Mouse (Mus musculus) liver, postnatal 0 days (tissue): ENCODE data around the gene Cox6a1. TPM values are rescaled to one million over a fixed set of nuclear protein-coding genes. Genes with fewer than 3 reads are reported as not detected.

Experiments used
- ATAC-seq: fragments of 200-750 bp; cut with Nextera tagmentation; 2 replicates; pipeline ENCODE4 v1.8.0; 2017; ENCODE audit warnings: mild to moderate bottlenecking, moderate library complexity
- DNase-seq: peaks from one replicate; pipeline ENCODE4 v3.0.0-alpha.2; 2016
- H3K27ac ChIP-seq: fragments of 300-500 bp; sonication (generic); 2 replicates; pipeline ENCODE4 v1.5.1; 2014; ENCODE audit warnings: antibody characterized with exemption, moderate library complexity, mild to moderate bottlenecking, low read depth
- H3K27me3 ChIP-seq: fragments of 300-500 bp; sonication (generic); 2 replicates; pipeline ENCODE4 v1.6.1; 2014; ENCODE audit warnings: low read length, control low read depth, mixed read lengths; ENCODE audit not compliant: insufficient read depth
- H3K36me3 ChIP-seq: fragments of 300-500 bp; sonication (generic); replicated peaks from 2 replicates; pipeline ENCODE4 v1.6.1; 2014; ENCODE audit warnings: mild to moderate bottlenecking, control low read depth, low read length, moderate library complexity, mixed read lengths; ENCODE audit not compliant: insufficient read depth
- H3K4me1 ChIP-seq: fragments of 300-500 bp; sonication (generic); 2 replicates; pipeline ENCODE4 v1.6.1; 2014; ENCODE audit warnings: antibody characterized with exemption, mild to moderate bottlenecking, control low read depth; ENCODE audit not compliant: insufficient read depth
- H3K4me2 ChIP-seq: fragments of 300-500 bp; sonication (generic); 2 replicates; pipeline ENCODE4 v1.6.1; 2014; ENCODE audit warnings: low read depth, mild to moderate bottlenecking, low read length, moderate library complexity, mixed read lengths
- H3K4me3 ChIP-seq: fragments of 300-500 bp; sonication (generic); 2 replicates; pipeline ENCODE4 v1.5.1; 2014; ENCODE audit warnings: low read depth, low read length
- H3K9ac ChIP-seq: fragments of 300-500 bp; sonication (generic); replicated peaks from 2 replicates; pipeline ENCODE4 v1.6.1; 2014; ENCODE audit warnings: mild to moderate bottlenecking, moderate library complexity
- H3K9me3 ChIP-seq: fragments of 300-500 bp; sonication (generic); 2 replicates; pipeline ENCODE4 v1.6.1; 2016; ENCODE audit warnings: mild to moderate bottlenecking, control low read depth, low read length, mixed read lengths
- CTCF ChIP-seq: sonication (generic); IDR thresholded peaks from 2 replicates; pipeline ENCODE4 v1.5.1; 2016; ENCODE audit warnings: antibody characterized with exemption, low read depth
- EP300 ChIP-seq: IDR thresholded peaks from 2 replicates; pipeline ENCODE4 v1.6.1; 2016; ENCODE audit warnings: antibody characterized with exemption, low read depth, mild to moderate bottlenecking
- WGBS: fragments of 180-500 bp; shearing (Covaris S2); extraction: QIAGEN DNeasy Blood & Tissue Kit; methylation state at CpG from one replicate; pipeline ENCODE4 v1.1.7; 2014; ENCODE audit not compliant: insufficient replicate concordance; 5-methylcytosine and 5-hydroxymethylcytosine counted together
- polyA plus RNA-seq: library from polyadenylated mRNA; unstranded; fragments of >200 nt; fragmentation: Nextera tagmentation; extraction: Ambion mirVana; gene quantifications from 2 replicates; pipeline ENCODE4 v1.2.1, GENCODE M21; 2015

Cox6a1 gene
- 936 and 952 TPM in 2 replicates for polyA plus RNA-seq

DNA sequence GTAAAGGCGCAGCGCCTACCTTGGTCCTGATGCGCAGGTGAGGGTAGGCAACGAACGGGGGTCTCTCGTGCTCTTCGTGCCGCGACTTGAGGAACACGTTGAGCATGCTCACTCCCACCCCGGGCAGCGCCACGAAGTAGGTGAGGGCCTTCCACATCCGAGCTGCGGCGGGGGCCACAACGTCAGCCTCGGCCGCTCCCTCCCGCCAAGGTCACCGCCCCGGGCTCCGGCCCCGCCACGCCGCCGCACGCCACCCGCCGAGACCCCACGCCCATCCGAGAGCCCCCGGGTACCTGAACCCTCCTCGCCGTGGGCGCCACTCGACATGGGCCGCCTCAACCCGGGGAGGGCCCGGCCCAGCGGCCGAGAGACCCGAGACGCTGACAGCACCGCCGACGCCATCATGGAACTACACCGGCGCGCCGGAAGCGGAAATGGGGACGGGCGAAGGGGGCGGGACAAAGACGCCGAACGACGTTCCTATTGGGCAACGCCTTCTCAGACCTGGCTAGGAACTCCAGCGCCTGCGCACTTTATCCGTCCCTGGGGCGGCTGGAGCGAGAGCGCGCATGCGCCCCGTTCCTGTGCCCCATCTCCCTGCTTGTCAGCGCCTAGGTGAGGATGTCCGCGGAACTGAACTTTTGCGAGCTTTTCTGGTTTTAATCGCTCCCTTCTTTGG lies at the start of gene Cox6a1:
Cox6a1 (minus strand) TSS at position 436 of the 679 bp plus-strand sequence.
- peak within 1 kb of the TSS; percentile 89 for H3K4me2 ChIP-seq
- peak within 1 kb of the TSS; percentile 87 for H3K9ac ChIP-seq
- 0 out of 2 replicates have a peak, but pooled peaks cover 2% of the 10 kb centered on the region for H3K9me3 ChIP-seq
- peak within 1 kb of the TSS; percentile 76 for H3K27ac ChIP-seq
- peak within 1 kb of the TSS; percentile 91 for H3K4me3 ChIP-seq
- no peaks in the 10 kb centered on the region for H3K27me3 ChIP-seq
- H3K36me3 ChIP-seq: peaks cover 23% of the 10 kb centered on the region
- WGBS: under 1% methylated on average over 61 of the region's 74 CpGs
- ATAC-seq: peak; percentile 93
- peak; percentile 99 for DNase-seq
- TF ChIP-seq EP300: no peak
- peak; percentile 39 for TF ChIP-seq CTCF
- peaks cover 16% of the 10 kb centered on the region for H3K4me1 ChIP-seq

DNA sequence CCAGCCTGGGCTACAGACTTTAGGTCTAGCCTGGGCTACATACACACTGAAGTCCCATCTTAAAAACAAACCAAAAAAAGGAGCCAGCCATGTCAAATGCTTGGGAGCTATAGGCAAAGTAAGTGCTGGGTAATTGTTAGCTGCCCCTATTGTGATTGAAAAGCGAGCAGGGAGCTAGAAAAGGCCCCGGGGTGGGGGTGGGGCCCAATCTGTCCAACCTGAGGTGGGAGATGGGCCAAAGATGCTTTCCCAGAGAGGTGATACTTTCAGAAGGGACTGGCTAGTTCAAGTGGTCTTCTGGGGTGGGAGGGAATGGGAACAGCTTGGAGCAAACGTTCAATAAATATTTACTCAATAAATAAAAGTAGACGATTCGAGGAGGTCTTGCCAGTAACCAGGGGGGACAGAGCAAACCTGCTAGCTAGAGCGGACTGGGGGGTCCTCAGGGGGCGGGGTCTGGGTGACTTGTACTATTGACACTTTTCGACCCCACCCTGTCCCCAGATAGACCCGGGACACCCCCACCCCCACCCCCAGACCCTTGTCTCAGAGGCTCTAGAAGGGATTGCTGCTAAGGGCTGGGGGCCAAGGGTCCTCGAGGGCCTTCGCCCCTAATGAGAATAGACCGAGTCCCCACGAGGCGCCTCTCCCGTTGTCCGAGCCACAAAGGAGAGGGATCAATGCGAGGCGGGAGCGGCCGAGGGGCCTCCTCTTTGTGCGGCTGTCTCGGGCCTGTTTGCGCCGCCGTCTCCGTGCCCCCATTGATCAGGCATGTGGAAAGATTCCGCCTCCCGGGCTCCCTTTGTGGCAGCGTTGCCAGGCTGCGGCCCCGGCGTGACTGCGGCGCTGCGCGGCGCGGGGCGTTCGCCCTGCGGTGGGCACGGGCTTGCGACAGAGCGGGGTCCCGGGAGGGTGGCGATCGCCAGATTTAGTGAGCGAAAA lies 49.3 kb upstream of the Cox6a1 start:
- Histone ChIP-seq H3K4me3 (peak overlapping the region; percentile 22), H3K36me3 (no peaks in the 10 kb centered on the region), H3K9ac (no peak overlapping the region), H3K27ac (no peak overlapping the region), H3K4me2 (peak overlapping the region; percentile 61), H3K4me1 (no peaks in the 10 kb centered on the region), H3K27me3 (peaks cover 37% of the 10 kb centered on the region), H3K9me3 (no peaks in the 10 kb centered on the region)
- DNase-seq: no peak
- no peak for ATAC-seq
- 5% methylated on average over 48 of the region's 48 CpGs for WGBS
- TF ChIP-seq EP300: no peak
- TF ChIP-seq CTCF: no peak

DNA sequence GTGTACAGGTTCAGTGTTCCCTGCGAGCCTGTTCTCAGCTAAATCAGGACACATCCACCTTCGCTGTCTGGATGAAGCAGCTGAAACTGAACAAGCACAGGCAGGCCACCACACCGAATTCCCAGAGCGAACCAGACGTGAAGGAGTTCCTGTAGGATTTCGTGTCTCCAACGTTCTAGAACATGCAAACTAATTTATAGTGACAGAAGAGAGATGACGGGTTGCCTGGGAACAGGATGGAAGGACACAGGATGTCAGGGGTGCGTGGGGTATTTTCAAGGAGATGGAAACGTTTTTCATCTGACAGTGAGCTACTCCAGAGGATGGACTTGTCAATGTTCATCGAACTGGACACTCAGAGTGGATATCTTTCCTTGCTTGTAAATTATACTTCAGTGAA lies 47.9 kb upstream of the Cox6a1 start:
- no peaks in the 10 kb centered on the region for H3K36me3 ChIP-seq
- H3K4me2 ChIP-seq: no peak overlapping the region
- no peaks in the 10 kb centered on the region for H3K9me3 ChIP-seq
- H3K27ac ChIP-seq: no peak overlapping the region
- ATAC-seq (no peak), DNase-seq (no peak)
- no peak overlapping the region for H3K4me3 ChIP-seq
- WGBS: 64% methylated on average over 11 of the region's 11 CpGs
- no peaks in the 10 kb centered on the region for H3K4me1 ChIP-seq
- no peak overlapping the region for H3K9ac ChIP-seq
- TF ChIP-seq CTCF (no peak), EP300 (no peak)
- peaks cover 30% of the 10 kb centered on the region for H3K27me3 ChIP-seq

DNA sequence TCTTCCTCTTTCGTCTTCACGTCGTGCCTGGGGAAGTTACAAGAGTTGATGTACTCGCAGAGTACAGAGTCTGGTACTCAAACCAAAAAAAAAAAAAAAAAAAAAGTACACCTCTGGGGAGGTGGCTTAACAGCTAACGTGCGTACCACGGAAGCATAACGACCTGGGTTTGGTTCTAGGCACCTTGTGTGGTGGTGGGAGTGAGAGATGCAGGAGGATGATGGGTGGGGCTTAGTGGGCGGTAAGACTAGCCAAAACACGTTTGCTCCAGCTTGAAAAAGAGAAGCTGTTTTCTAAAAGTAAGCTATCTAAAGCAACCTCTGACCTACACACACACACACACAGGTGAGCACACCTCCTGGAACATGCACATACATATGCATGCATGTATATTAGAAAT lies 46.1 kb upstream of the Cox6a1 start:
- Histone ChIP-seq H3K9me3 (no peaks in the 10 kb centered on the region), H3K9ac (no peak overlapping the region), H3K4me2 (no peak overlapping the region), H3K4me3 (no peak overlapping the region), H3K4me1 (no peaks in the 10 kb centered on the region), H3K27ac (no peak overlapping the region), H3K27me3 (peaks cover 29% of the 10 kb centered on the region), H3K36me3 (no peaks in the 10 kb centered on the region)
- no peak for DNase-seq
- 12% methylated on average over 10 of the region's 10 CpGs for WGBS
- TF ChIP-seq CTCF (no peak), EP300 (no peak)
- ATAC-seq: no peak

DNA sequence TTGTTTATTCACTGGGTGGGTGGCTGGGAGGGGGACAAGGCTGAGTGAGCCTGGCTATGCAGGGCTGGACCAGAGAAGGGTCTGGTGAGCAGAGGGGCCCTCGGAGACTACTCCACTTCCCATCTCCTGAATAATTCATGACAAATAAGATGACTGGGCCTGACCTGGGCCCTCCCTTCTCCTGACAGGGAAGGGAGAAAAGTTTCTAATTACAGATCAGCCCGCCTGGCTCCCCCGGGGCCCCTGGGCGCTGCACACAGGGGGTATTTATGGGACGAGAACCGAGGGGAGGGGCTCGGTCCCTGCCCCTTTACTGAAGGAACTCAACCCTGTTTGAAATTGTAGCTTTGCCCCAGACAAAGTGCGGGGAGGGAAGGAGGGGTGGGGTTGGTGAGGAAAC lies 45.4 kb upstream of the Cox6a1 start:
- no peak for DNase-seq

DNA sequence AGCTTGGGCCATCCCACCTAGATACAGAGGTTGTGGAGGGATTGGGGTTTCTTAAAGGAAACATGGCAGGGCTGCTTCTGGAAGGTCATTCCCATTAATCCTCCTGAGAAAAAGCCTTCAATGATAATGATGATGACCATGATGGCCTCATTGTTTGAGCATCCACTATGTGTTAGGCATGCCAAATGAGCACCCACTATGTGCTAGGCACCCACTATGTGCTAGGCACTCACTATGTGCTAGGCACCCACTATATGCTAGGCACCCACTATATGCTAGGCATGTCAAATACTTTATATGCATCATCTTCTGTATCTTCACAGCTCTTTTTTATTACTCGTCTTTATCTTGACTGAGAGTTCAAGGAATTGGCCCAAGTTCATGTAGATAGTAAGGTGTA lies 44.2 kb upstream of the Cox6a1 start:
- no peak overlapping the region for H3K27ac ChIP-seq
- no peak overlapping the region for H3K4me3 ChIP-seq
- peaks cover 22% of the 10 kb centered on the region for H3K27me3 ChIP-seq
- no peaks in the 10 kb centered on the region for H3K4me1 ChIP-seq
- no peaks in the 10 kb centered on the region for H3K36me3 ChIP-seq
- WGBS: 69% methylated on average over 1 of the region's 1 CpGs
- H3K9me3 ChIP-seq: no peaks in the 10 kb centered on the region
- H3K4me2 ChIP-seq: no peak overlapping the region
- no peak for TF ChIP-seq CTCF
- TF ChIP-seq EP300: no peak
- ATAC-seq (no peak), DNase-seq (no peak)
- no peak overlapping the region for H3K9ac ChIP-seq

More for the DNA sequence above, 45.4 kb upstream of the Cox6a1 start:
- TF ChIP-seq CTCF (no peak), EP300 (no peak)
- H3K4me2 ChIP-seq: no peak overlapping the region
- no peaks in the 10 kb centered on the region for H3K4me1 ChIP-seq
- H3K9ac ChIP-seq: no peak overlapping the region
- 15% methylated on average over 8 of the region's 8 CpGs for WGBS
- H3K9me3 ChIP-seq: no peaks in the 10 kb centered on the region
- no peak overlapping the region for H3K4me3 ChIP-seq
- H3K36me3 ChIP-seq: no peaks in the 10 kb centered on the region
- ATAC-seq: no peak
- no peak overlapping the region for H3K27ac ChIP-seq
- peaks cover 31% of the 10 kb centered on the region for H3K27me3 ChIP-seq
